Mouse (Mus musculus): ENCODE results near the gene Gm29110. TPM values are rescaled to one million over a fixed set of nuclear protein-coding genes. Genes with fewer than 3 reads are reported as not detected.
"Not testable (repeated sequence)": the region's sequence is repeated elsewhere in the genome, so short reads cannot be mapped to it uniquely, and the experiment has no call there.

Gm29110 gene
- not detected in 2 replicates for polyA plus RNA-seq (2014; fragmentation: Nextera tagmentation; extraction: Ambion mirVana)

GRCm38 (mm10) chrY:74470231-74470630 is at the start of gene Gm29110:
TSS of gene Gm29110 (plus strand) at chrY:74470531.
- not testable (repeated sequence) for H3K9me3 ChIP-seq (ENCODE audit: control insufficient read depth, low read length); H3K4me2 ChIP-seq (ENCODE audit: low read length); H3K4me1 ChIP-seq (ENCODE audit: control insufficient read depth, insufficient read depth, low read length); H3K4me3 ChIP-seq (replicated peaks; ENCODE audit: low read depth, low read length); H3K27me3 ChIP-seq (ENCODE audit: control insufficient read depth, insufficient read depth, low read length); H3K27ac ChIP-seq (replicated peaks; ENCODE audit: low read depth, low read length); H3K36me3 ChIP-seq (ENCODE audit: control insufficient read depth, insufficient read depth, low read length); ATAC-seq (ENCODE audit: low FRiP score, low TSS enrichment); DNase-seq; H3K9ac ChIP-seq (replicated peaks; ENCODE audit: low read length)
- 100% methylated on average over 1 of the region's 6 CpGs for whole genome bisulfite sequencing

Other genes with a start within 250 kb of the Gm29110 start
- gene Gm21913, start 153.4 kb downstream of the Gm29110 start, polyA plus RNA-seq (2014; fragmentation: Nextera tagmentation; extraction: Ambion mirVana), result not detected in 2 replicates